Mouse (Mus musculus) G1E (cell line): ENCODE data around the gene Ldlr.

Source experiments
- CTCF ChIP-seq: IDR thresholded peaks from 2 replicates; pipeline ENCODE4 v1.5.1; 2012; ENCODE audit warnings: low read depth, low read length, inconsistent platforms, mixed read lengths
- GATA1 ChIP-seq: IDR thresholded peaks from 2 replicates; pipeline ENCODE4 v1.6.1; 2012; ENCODE audit warnings: borderline replicate concordance, low read length, inconsistent platforms, mixed read lengths
- GATA2 ChIP-seq: IDR thresholded peaks from 2 replicates; pipeline ENCODE4 v1.6.1; 2012; ENCODE audit warnings: low read depth, low read length, inconsistent platforms, borderline replicate concordance
- POLR2AphosphoS5 ChIP-seq: IDR thresholded peaks from 2 replicates; pipeline ENCODE4 v1.6.1; 2012; ENCODE audit warnings: low read depth, low read length, inconsistent platforms; ENCODE audit not compliant: insufficient replicate concordance
- TAL1 ChIP-seq: conservative IDR thresholded peaks from 2 replicates; pipeline ENCODE4 v1.6.1; 2012; ENCODE audit warnings: low read depth, low read length, inconsistent platforms, mixed read lengths

GRCm38 (mm10) chr9:21691862-21692261 lies 31.4 kb upstream of the Ldlr start:
- TF ChIP-seq CTCF (no peak), GATA1 (no peak), GATA2 (no peak), POLR2AphosphoS5 (no peak), TAL1 (no peak)
